Mouse (Mus musculus) CH12.LX (cell line): ENCODE data around the gene Ptchd4. TPM values are rescaled to one million over a fixed set of nuclear protein-coding genes. Genes with fewer than 3 reads are reported as not detected.

Source experiments
- DNase-seq: peaks from one replicate; pipeline ENCODE4 v3.0.0-alpha.2; 2013; ENCODE audit errors: extremely low read depth
- H3K27ac ChIP-seq: 2 replicates; pipeline ENCODE4 v1.5.1; 2012; ENCODE audit warnings: low read depth, mild to moderate bottlenecking, control low read depth, moderate library complexity; ENCODE audit not compliant: insufficient read depth
- H3K27me3 ChIP-seq: replicated peaks from 2 replicates; pipeline ENCODE3; 2012; ENCODE audit warnings: inconsistent platforms
- H3K36me3 ChIP-seq, 2 experiments: replicated peaks in 1 of 2; 2 replicates each; pipeline versions ENCODE3 to v1.6.1; 2012; ENCODE audit warnings: inconsistent platforms in 1 of 2, low read length in 1 of 2, mild to moderate bottlenecking in 1 of 2, mixed read lengths in 1 of 2, moderate library complexity in 1 of 2; ENCODE audit not compliant: control insufficient read depth in 1 of 2, insufficient read depth in 1 of 2
- H3K4me1 ChIP-seq, 2 experiments: 2 replicates each; pipeline ENCODE4 v1.6.1; 2012; ENCODE audit warnings: inconsistent platforms in 1 of 2, moderate library complexity in 1 of 2; ENCODE audit not compliant: insufficient read depth in 2 of 2, control insufficient read depth in 1 of 2
- H3K4me2 ChIP-seq: 2 replicates; pipeline ENCODE4 v1.6.1; 2012; ENCODE audit warnings: low read depth, mild to moderate bottlenecking, control low read depth; ENCODE audit not compliant: poor library complexity, insufficient read depth, severe bottlenecking
- H3K4me3 ChIP-seq, 3 experiments: fragments of 150-350 bp in 1 of 3; sonication (generic) in 1 of 3; replicated peaks in 1 of 3; 2 replicates each; pipeline versions ENCODE3 to v1.5.1; 2011 to 2012; ENCODE audit warnings: low read depth in 2 of 3, low read length in 2 of 3, mild to moderate bottlenecking in 2 of 3, moderate library complexity in 2 of 3, control low read depth in 1 of 3, improper control_type of control experiment in 1 of 3, inconsistent platforms in 1 of 3, mixed read lengths in 1 of 3; ENCODE audit not compliant: poor library complexity in 1 of 3
- H3K79me2 ChIP-seq: replicated peaks from 2 replicates; pipeline ENCODE4 v1.6.1; 2012; ENCODE audit warnings: mild to moderate bottlenecking, moderate library complexity; ENCODE audit not compliant: control insufficient read depth, poor library complexity, insufficient read depth, severe bottlenecking; ENCODE audit errors: extremely low read depth
- H3K9ac ChIP-seq: 2 replicates; pipeline ENCODE4 v1.6.1; 2012; ENCODE audit warnings: low read depth, mild to moderate bottlenecking, control low read depth, moderate library complexity; ENCODE audit not compliant: insufficient read depth
- H3K9me3 ChIP-seq: replicated peaks from 2 replicates; pipeline ENCODE3; 2012; ENCODE audit warnings: low read length, inconsistent platforms, mixed read lengths
- CHD1 ChIP-seq: IDR thresholded peaks from 2 replicates; pipeline ENCODE4 v1.6.1; 2012; ENCODE audit warnings: low read depth, low read length, improper control_type of control experiment, inconsistent platforms
- CTCF ChIP-seq, 2 experiments: IDR thresholded peaks in 1 of 2; conservative IDR thresholded peaks in 1 of 2; 2 replicates each; pipeline ENCODE4 v1.5.1; 2011 to 2012; ENCODE audit warnings: low read depth in 2 of 2, low read length in 2 of 2, improper control_type of control experiment in 1 of 2, inconsistent platforms in 1 of 2, mild to moderate bottlenecking in 1 of 2, moderate library complexity in 1 of 2
- E2F4 ChIP-seq: IDR thresholded peaks from 2 replicates; pipeline ENCODE4 v1.6.1; 2011; ENCODE audit warnings: low read depth, low read length, improper control_type of control experiment; ENCODE audit not compliant: insufficient replicate concordance
- ELF1 ChIP-seq: IDR thresholded peaks from 2 replicates; pipeline ENCODE4 v1.6.1; 2014; ENCODE audit warnings: low read depth, mild to moderate bottlenecking, inconsistent platforms, low read length, improper control_type of control experiment
- EP300 ChIP-seq: IDR thresholded peaks from 2 replicates; pipeline ENCODE4 v1.6.1; 2011; ENCODE audit warnings: low read length, improper control_type of control experiment
- GABPA ChIP-seq: IDR thresholded peaks from 2 replicates; pipeline ENCODE4 v1.6.1; 2012; ENCODE audit warnings: low read depth, low read length, improper control_type of control experiment, inconsistent platforms; ENCODE audit not compliant: insufficient replicate concordance
- HCFC1 ChIP-seq: IDR thresholded peaks from 2 replicates; pipeline ENCODE4 v1.6.1; 2012; ENCODE audit warnings: low read depth, mild to moderate bottlenecking, inconsistent platforms, low read length, improper control_type of control experiment
- JUN ChIP-seq: IDR thresholded peaks from 2 replicates; pipeline ENCODE4 v1.6.1; 2011; ENCODE audit warnings: low read depth, mild to moderate bottlenecking, low read length, improper control_type of control experiment, moderate library complexity; ENCODE audit not compliant: insufficient read depth
- JUND ChIP-seq: conservative IDR thresholded peaks from 2 replicates; pipeline ENCODE4 v1.6.1; 2011; ENCODE audit warnings: low read depth, low read length, improper control_type of control experiment
- MAFK ChIP-seq: IDR thresholded peaks from 2 replicates; pipeline ENCODE4 v1.6.1; 2011; ENCODE audit warnings: low read length, improper control_type of control experiment; ENCODE audit not compliant: insufficient replicate concordance
- NELFE ChIP-seq: IDR thresholded peaks from 2 replicates; pipeline ENCODE4 v1.6.1; 2011; ENCODE audit warnings: low read depth, low read length, improper control_type of control experiment
- NRF1 ChIP-seq: IDR thresholded peaks from 2 replicates; pipeline ENCODE4 v1.6.1; 2014; ENCODE audit warnings: low read depth, mild to moderate bottlenecking, inconsistent platforms, low read length, improper control_type of control experiment, moderate library complexity
- PAX5 ChIP-seq: IDR thresholded peaks from 2 replicates; pipeline ENCODE4 v1.6.1; 2012; ENCODE audit warnings: low read length, inconsistent platforms, mixed read lengths
- POLR2AphosphoS2 ChIP-seq: IDR thresholded peaks from 2 replicates; pipeline ENCODE4 v1.6.1; 2011; ENCODE audit warnings: low read depth, low read length, improper control_type of control experiment
- RAD21 ChIP-seq: IDR thresholded peaks from 2 replicates; pipeline ENCODE4 v1.6.1; 2011; ENCODE audit warnings: low read depth, mild to moderate bottlenecking, low read length, improper control_type of control experiment, moderate library complexity
- RCOR1 ChIP-seq: conservative IDR thresholded peaks from 2 replicates; pipeline ENCODE4 v1.6.1; 2012; ENCODE audit warnings: low read depth, mild to moderate bottlenecking, inconsistent platforms, low read length, improper control_type of control experiment
- SIN3A ChIP-seq: IDR thresholded peaks from 2 replicates; pipeline ENCODE4 v1.6.1; 2012; ENCODE audit warnings: low read length, improper control_type of control experiment, inconsistent platforms
- TCF12 ChIP-seq: IDR thresholded peaks from 2 replicates; pipeline ENCODE4 v1.6.1; 2014; ENCODE audit warnings: low read depth, mild to moderate bottlenecking, inconsistent platforms, low read length, improper control_type of control experiment
- USF1 ChIP-seq: IDR thresholded peaks from 2 replicates; pipeline ENCODE4 v1.6.1; 2014; ENCODE audit warnings: low read depth, mild to moderate bottlenecking, inconsistent platforms, low read length, improper control_type of control experiment
- ZC3H11A ChIP-seq: IDR thresholded peaks from 2 replicates; pipeline ENCODE4 v1.6.1; 2012; ENCODE audit warnings: low read depth, mild to moderate bottlenecking, inconsistent platforms, low read length, improper control_type of control experiment
- ZKSCAN1 ChIP-seq: IDR thresholded peaks from 2 replicates; pipeline ENCODE4 v1.6.1; 2012; ENCODE audit warnings: low read depth, inconsistent platforms, low read length, improper control_type of control experiment, borderline replicate concordance
- ZNF384 ChIP-seq: IDR thresholded peaks from 2 replicates; pipeline ENCODE4 v1.6.1; 2012; ENCODE audit warnings: low read depth, low read length, improper control_type of control experiment, inconsistent platforms
- dilution Hi-C: fragments of 300-500 bp; cut with MboI; formaldehyde crosslinking; loops from 2 replicates; pipeline ENCODE4 v1.14.3; 2020; ENCODE audit warnings: low sequenced_read_pairs; ENCODE audit not compliant: extremely low pct_unique_long_range_greater_than_20kb, extremely low pct_ligation_motif_present
- in situ Hi-C: fragments of 300-500 bp; cut with MboI; formaldehyde crosslinking; loops from 3 replicates; pipeline ENCODE4 v1.14.3; 2019; ENCODE audit warnings: low sequenced_read_pairs, low pct_ligation_motif_present, low pct_unique_long_range_greater_than_20kb, mixed read lengths
- polyA plus RNA-seq: library from polyadenylated mRNA; unstranded; fragments of >175 nt; gene quantifications from 2 replicates; pipeline ENCODE4 v1.2.1, GENCODE M21; 2012; ENCODE audit warnings: low read depth; ENCODE audit not compliant: insufficient read length
- total RNA-seq, 2 experiments: library from RNA; depleted of rRNA; stranded (reverse); fragments of 300-350 nt in 1 of 2; fragments of >200 nt in 1 of 2; gene quantifications; 2 replicates each; pipeline ENCODE4 v1.2.3; 2012 to 2014

Ptchd4 gene
- total and polyA plus RNA-seq, 3 experiments, result not detected

DNA sequence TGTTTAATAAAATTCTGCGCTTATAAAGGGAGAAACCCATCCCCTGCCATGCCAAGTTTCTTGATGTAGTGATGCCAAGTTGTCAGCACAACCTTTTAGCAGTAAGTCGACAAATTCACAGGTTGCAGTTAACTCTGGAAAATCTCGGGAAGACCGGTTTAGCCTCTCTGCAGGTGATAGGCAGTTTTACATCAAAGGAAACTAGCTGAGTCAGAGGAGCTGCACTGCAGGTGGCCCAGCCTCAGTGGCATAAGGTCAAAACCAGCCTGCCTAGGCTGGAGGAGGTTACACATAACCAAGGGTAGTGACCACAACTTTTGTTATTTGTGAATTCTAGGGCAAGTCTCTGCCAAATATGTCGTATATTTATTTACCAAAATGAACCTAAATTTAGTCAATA lies 24.0 kb upstream of the Ptchd4 start:
- Histone ChIP-seq H3K9me3 (no peaks in the 10 kb centered on the region), H3K4me1 (no peaks in the 10 kb centered on the region), H3K27me3 (no peaks in the 10 kb centered on the region), H3K79me2 (no peaks in the 10 kb centered on the region), H3K27ac (no peak overlapping the region), H3K9ac (no peak overlapping the region), H3K36me3 (no peaks in the 10 kb centered on the region), H3K4me3 (no peak overlapping the region), H3K4me2 (no peak overlapping the region)
- dilution Hi-C loops, result no loop called here
- no peak for DNase-seq
- TF ChIP-seq E2F4 (no peak), CTCF (conservative IDR thresholded peaks at IDR 0.05 in 1 of 2, IDR thresholded peaks at IDR 0.05 in 1 of 2; ENCODE audit: low read depth in 2 of 2, low read length in 2 of 2) (no peak), HCFC1 (no peak), NRF1 (no peak), ELF1 (no peak), JUND (no peak), MAFK (no peak), GABPA (no peak), PAX5 (no peak), POLR2AphosphoS2 (no peak), ZC3H11A (no peak), TCF12 (no peak), NELFE (no peak), RAD21 (no peak), JUN (no peak), USF1 (no peak), ZKSCAN1 (no peak), ZNF384 (no peak), SIN3A (no peak), RCOR1 (no peak)
- in situ Hi-C loops, result no loop called here

DNA sequence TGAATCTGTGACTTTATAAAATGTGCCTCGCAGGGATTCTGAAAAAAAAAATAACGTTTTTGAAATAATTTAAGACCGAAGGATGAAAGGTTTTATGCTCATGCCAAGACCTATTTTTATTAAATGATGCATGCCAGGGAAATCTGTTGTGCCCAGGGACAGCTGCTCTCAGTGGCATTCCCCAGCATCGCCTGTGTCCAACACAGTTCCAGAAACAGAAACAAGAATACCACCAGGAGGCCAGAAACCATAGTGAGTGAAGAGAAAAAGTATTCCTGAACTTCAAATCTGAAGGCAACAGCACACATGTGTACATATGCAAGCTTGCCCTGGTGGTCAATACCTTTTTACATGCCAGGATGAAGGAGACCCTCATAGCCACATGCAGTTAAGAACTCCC lies 17.8 kb upstream of the Ptchd4 start:
- Histone ChIP-seq H3K4me1 (no peaks in the 10 kb centered on the region), H3K9me3 (no peaks in the 10 kb centered on the region), H3K4me2 (no peak overlapping the region), H3K27me3 (no peaks in the 10 kb centered on the region), H3K36me3 (no peaks in the 10 kb centered on the region)
- dilution Hi-C loops, result no loop called here
- no peak for TF ChIP-seq EP300
- no peak for TF ChIP-seq ZC3H11A
- TF ChIP-seq CHD1, result no peak
- TF ChIP-seq, all 38 proteins: peak for 0
- DNase-seq, result no peak
- no peak overlapping the region for H3K4me3 ChIP-seq
- in situ Hi-C loops, result no loop called here
- H3K27ac ChIP-seq, result no peak overlapping the region
- H3K79me2 ChIP-seq, result no peaks in the 10 kb centered on the region
- H3K9ac ChIP-seq, result no peak overlapping the region
